Mouse (Mus musculus) forebrain, embryonic 14.5 days (tissue): ENCODE measurements around the gene Arhgef17. TPM values are rescaled to one million over a fixed set of nuclear protein-coding genes. Genes with fewer than 3 reads are reported as not detected.

Experiments
- ATAC-seq: fragments of 200-750 bp; cut with Nextera tagmentation; 2 replicates; pipeline ENCODE4 v1.8.0; 2017; ENCODE audit warnings: mild to moderate bottlenecking, moderate library complexity
- DNase-seq: peaks from one replicate; pipeline ENCODE4 v3.0.0-alpha.2; 2015; ENCODE audit warnings: low spot score
- H3K27ac ChIP-seq: fragments of 300-500 bp; sonication (generic); 2 replicates; pipeline ENCODE4 v1.5.1; 2014; ENCODE audit warnings: low read depth, mild to moderate bottlenecking, control low read depth, low read length, moderate library complexity
- H3K27me3 ChIP-seq: fragments of 300-500 bp; sonication (generic); replicated peaks from 2 replicates; pipeline ENCODE4 v1.6.1; 2014; ENCODE audit warnings: low read length, control low read depth, mixed read lengths; ENCODE audit not compliant: control insufficient read depth, insufficient read depth
- H3K36me3 ChIP-seq: fragments of 300-500 bp; sonication (generic); 2 replicates; pipeline ENCODE4 v1.6.1; 2014; ENCODE audit warnings: low read length, control low read depth; ENCODE audit not compliant: control insufficient read depth, insufficient read depth
- H3K4me1 ChIP-seq: fragments of 300-500 bp; sonication (generic); 2 replicates; pipeline ENCODE4 v1.6.1; 2014; ENCODE audit warnings: antibody characterized with exemption, low read length, control low read depth; ENCODE audit not compliant: control insufficient read depth, insufficient read depth
- H3K4me2 ChIP-seq: fragments of 300-500 bp; sonication (generic); 2 replicates; pipeline ENCODE4 v1.6.1; 2014; ENCODE audit warnings: mild to moderate bottlenecking, control low read depth, low read length
- H3K4me3 ChIP-seq: fragments of 300-500 bp; sonication (generic); 2 replicates; pipeline ENCODE4 v1.5.1; 2014; ENCODE audit warnings: low read depth, low read length, control low read depth
- H3K9ac ChIP-seq: fragments of 300-500 bp; sonication (generic); 2 replicates; pipeline ENCODE4 v1.6.1; 2014; ENCODE audit warnings: mild to moderate bottlenecking, low read length, control low read depth, moderate library complexity
- H3K9me3 ChIP-seq: fragments of 300-500 bp; sonication (generic); replicated peaks from 2 replicates; pipeline ENCODE4 v1.6.1; 2016; ENCODE audit warnings: low read length, control low read depth, mixed read lengths; ENCODE audit not compliant: control insufficient read depth
- WGBS: fragments of 180-500 bp; shearing (Covaris S2); extraction: QIAGEN DNeasy Blood & Tissue Kit; methylation state at CpG from one replicate; pipeline ENCODE4 v1.1.7; 2014; 5-methylcytosine and 5-hydroxymethylcytosine counted together
- polyA plus RNA-seq: library from polyadenylated mRNA; unstranded; fragments of >200 nt; fragmentation: Nextera tagmentation; extraction: Ambion mirVana; gene quantifications from 2 replicates; pipeline ENCODE4 v1.2.1, GENCODE M21; 2014

Arhgef17 gene
- polyA plus RNA-seq, 1 experiment from 2014 or later, result 8.0 TPM

DNA sequence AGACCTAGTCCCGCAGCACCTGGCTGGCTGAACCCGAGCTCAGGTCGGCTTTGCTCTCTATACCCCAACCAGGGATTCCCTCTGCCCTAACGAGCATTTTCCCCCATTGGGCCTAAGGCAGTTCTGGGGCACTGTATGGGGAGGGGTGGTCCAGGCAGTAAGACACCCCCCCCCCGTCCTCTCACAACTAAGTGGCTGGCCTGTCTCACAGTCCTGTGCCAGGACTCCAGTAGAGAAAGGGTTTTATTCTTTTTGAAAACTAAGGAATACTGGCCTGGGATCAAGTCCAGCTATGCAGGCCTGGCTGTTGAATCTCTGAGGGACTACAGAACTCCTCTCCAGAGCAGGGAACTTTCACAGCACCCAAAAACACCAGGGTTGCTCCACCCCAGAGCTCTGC, 16.7 kb downstream of the Arhgef17 start:
- H3K9ac ChIP-seq, result no peak overlapping the region
- peaks cover 4% of the 10 kb centered on the region; the same call in 1 of the 2 replicates for H3K36me3 ChIP-seq
- no peak overlapping the region for H3K27ac ChIP-seq
- ATAC-seq, result no peak
- peaks cover 20% of the 10 kb centered on the region for H3K4me1 ChIP-seq
- no peaks in the 10 kb centered on the region for H3K27me3 ChIP-seq
- H3K4me3 ChIP-seq, result no peak overlapping the region
- no peak for DNase-seq
- 50% methylated on average over 5 of the region's 5 CpGs for WGBS
- no peaks in the 10 kb centered on the region for H3K9me3 ChIP-seq
- no peak overlapping the region for H3K4me2 ChIP-seq

DNA sequence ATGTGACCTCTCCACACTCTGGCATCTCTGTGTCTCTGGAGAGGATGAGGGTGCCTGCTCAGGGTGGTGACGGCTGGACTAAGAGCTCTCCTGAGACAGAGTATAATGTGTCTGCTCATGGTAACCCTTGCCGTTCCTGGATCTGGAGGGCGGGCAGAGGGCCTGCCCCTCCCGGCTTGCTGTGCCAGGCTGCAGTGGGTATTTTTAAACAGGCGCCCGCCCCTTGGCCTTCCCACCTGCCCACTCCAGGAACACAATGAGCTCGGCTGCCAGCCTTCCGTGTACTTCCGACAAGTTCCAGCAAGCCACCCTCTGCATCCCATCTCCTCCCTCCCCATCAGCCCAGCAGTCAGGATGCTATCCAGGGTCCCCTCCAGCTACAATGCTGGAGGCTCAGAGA, 20.1 kb downstream of the Arhgef17 start:
- WGBS, result 31% methylated on average over 9 of the region's 9 CpGs
- peaks cover 11% of the 10 kb centered on the region for H3K4me1 ChIP-seq
- ATAC-seq, result no peak

DNA sequence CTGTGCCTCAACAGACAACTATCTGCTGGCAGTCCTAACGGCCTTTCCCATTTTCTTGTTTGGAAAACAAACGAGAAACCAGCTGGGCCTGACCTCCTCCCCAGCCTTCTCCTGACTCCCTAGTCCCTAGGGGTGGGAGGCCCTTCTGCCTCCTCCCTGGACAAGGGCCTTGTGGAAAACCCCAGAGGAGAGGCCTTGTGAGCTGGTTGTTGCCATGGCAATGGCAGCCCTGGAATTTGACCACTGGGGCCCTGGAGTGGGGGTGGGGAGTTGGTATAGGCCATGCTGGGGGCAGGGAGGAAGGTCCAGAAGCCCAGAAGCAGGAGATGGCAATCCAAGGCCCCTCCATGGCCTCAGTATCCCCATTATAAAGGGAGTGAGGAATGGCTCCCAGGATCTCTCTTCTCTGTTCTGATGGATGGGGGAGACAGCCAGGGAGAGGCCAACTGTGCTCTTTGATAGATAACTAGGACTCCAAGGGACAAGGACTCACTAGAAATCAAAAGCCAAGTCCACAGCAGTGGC, 20.6 kb downstream of the Arhgef17 start:
- H3K4me3 ChIP-seq, result no peak overlapping the region
- H3K9me3 ChIP-seq, result no peaks in the 10 kb centered on the region
- H3K36me3 ChIP-seq, result peaks cover 1% of the 10 kb centered on the region; the same call in 1 of the 2 replicates
- H3K27me3 ChIP-seq, result no peaks in the 10 kb centered on the region
- no peak overlapping the region for H3K4me2 ChIP-seq
- WGBS, result 2% methylated on average over 2 of the region's 2 CpGs
- H3K4me1 ChIP-seq, result peaks cover 11% of the 10 kb centered on the region
- H3K27ac ChIP-seq, result peak overlapping the region; percentile 21; the same call in 1 of the 2 replicates
- ATAC-seq (peak; percentile 18; the same call in 1 of the 2 replicates), DNase-seq (no peak)
- no peak overlapping the region for H3K9ac ChIP-seq

More for the DNA sequence above, 20.1 kb downstream of the Arhgef17 start:
- peak overlapping the region; percentile 21; the same call in 1 of the 2 replicates for H3K27ac ChIP-seq
- no peak for DNase-seq
- no peaks in the 10 kb centered on the region for H3K27me3 ChIP-seq
- H3K4me3 ChIP-seq, result no peak overlapping the region
- no peaks in the 10 kb centered on the region for H3K9me3 ChIP-seq
- H3K4me2 ChIP-seq, result no peak overlapping the region
- peaks cover 4% of the 10 kb centered on the region; the same call in 1 of the 2 replicates for H3K36me3 ChIP-seq
- no peak overlapping the region for H3K9ac ChIP-seq

DNA sequence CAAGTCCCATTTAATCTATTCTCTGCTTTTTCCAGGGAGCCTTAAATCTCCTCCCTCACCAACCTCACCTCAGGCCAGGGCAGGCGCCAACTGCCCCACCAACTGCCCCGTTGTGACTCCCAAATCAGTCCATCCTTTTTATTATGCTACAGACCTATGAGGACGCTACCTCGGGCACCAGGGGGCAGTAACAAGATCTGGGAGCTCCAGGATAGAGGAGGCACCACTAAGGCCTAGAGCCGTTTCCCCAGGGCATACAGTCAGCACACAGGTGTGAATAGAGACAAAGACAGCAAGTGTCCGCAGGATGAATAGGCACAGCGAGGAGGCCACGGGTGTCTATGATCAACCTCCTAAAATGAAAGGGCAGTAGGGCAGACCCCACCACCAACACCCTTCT, 23.3 kb downstream of the Arhgef17 start:
- Histone ChIP-seq H3K4me1 (peaks cover 8% of the 10 kb centered on the region), H3K9me3 (no peaks in the 10 kb centered on the region), H3K4me2 (no peak overlapping the region), H3K36me3 (no peaks in the 10 kb centered on the region), H3K27ac (no peak overlapping the region), H3K27me3 (no peaks in the 10 kb centered on the region), H3K9ac (no peak overlapping the region), H3K4me3 (no peak overlapping the region)
- 43% methylated on average over 8 of the region's 8 CpGs for WGBS
- no peak for ATAC-seq
- no peak for DNase-seq

DNA sequence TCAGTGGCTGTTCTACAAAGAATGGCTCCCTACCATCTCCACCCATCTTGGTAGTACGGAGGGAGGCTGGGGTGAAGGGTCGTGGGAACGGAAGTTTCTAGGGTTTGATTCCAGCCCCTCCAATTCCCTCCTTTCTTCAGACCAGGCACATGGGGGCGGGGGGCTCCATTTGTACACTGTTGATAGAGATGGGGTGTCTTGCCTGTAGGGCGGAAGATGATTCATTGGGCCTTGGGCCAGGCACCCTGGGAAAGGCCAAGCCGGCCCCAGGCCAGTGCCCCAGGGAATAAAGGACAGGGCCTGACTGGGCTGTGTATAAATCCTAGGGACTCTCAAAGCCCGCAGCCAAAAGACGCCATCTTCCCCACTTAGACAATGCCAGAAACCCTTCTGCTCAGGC, 23.8 kb downstream of the Arhgef17 start:
- H3K9ac ChIP-seq, result no peak overlapping the region
- H3K4me2 ChIP-seq, result no peak overlapping the region
- H3K27ac ChIP-seq, result no peak overlapping the region
- WGBS, result 85% methylated on average over 8 of the region's 8 CpGs
- no peaks in the 10 kb centered on the region for H3K27me3 ChIP-seq
- ATAC-seq (no peak), DNase-seq (no peak)
- H3K36me3 ChIP-seq, result no peaks in the 10 kb centered on the region
- H3K4me1 ChIP-seq, result peaks cover 8% of the 10 kb centered on the region
- H3K4me3 ChIP-seq, result no peak overlapping the region
- no peaks in the 10 kb centered on the region for H3K9me3 ChIP-seq

DNA sequence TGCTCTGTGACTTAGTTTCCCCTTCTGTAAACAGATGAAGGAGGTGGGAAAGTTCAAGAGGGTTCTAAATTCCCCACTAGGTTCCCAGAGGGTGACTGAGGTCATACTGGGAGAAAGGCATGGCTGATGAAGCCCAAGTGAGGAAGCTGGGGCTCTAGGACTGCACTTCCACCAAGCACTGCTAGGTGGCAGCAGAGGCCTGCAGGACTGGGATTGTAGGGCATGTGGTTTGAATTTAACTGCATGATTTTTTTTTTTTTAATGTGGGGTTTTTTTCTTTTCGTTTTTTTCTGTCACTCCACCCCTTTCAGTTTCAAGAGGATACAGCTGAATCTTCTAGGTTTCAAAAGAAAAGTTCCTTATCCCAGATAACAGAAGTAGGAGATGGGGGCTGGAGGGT, 24.7 kb downstream of the Arhgef17 start:
- 0% methylated on average over 1 of the region's 1 CpGs for WGBS
- Histone ChIP-seq H3K4me3 (no peak overlapping the region), H3K36me3 (no peaks in the 10 kb centered on the region), H3K9ac (no peak overlapping the region), H3K4me2 (no peak overlapping the region), H3K9me3 (no peaks in the 10 kb centered on the region), H3K4me1 (peaks cover 8% of the 10 kb centered on the region), H3K27me3 (no peaks in the 10 kb centered on the region), H3K27ac (0 out of 2 replicates have a peak overlapping the region, but pooled peaks have one; percentile 48)
- ATAC-seq (peak; percentile 56), DNase-seq (peak; percentile 78)

DNA sequence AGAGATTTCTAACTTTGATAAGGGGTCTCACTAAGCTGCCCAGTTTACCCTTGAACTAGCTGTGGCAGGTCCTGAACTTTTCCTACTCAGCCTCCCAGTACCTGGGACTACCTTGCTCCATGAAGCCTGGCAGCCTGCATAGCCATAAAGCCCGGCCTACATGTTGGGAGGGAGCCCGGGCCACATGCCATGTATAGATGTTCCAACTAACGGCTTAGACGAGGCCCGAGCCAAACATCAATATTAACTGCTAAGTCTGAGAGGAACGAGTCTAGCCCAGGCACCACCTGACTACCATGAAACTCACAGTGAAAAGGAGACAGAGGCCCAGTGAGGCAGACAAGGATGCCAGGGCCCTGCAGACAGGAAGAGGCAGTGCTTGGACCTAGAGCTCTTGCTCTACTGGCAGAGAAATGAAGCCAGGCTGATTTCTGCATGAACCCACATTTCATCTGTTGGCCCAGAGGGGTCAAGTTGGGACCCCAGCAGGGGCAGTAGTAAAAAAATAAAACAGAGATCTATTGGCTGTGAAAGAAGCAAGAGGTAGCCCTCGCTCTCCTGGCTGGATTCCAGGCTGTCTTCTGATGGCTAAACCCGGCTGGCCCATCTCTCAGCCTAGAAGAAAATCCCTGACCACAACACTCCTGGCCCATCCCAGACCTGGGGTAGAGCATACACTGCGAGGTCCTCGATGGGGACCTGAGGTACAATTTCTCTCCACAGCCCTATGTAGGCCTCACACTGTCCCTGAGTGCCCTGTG, 25.7 kb downstream of the Arhgef17 start:
- no peak overlapping the region for H3K9ac ChIP-seq
- peaks cover 3% of the 10 kb centered on the region for H3K4me1 ChIP-seq
- H3K27ac ChIP-seq, result no peak overlapping the region
- no peak overlapping the region for H3K4me2 ChIP-seq
- no peak for ATAC-seq
- WGBS, result 87% methylated on average over 10 of the region's 10 CpGs
- no peaks in the 10 kb centered on the region for H3K27me3 ChIP-seq
- no peaks in the 10 kb centered on the region for H3K9me3 ChIP-seq
- DNase-seq, result no peak
- no peak overlapping the region for H3K4me3 ChIP-seq
- H3K36me3 ChIP-seq, result no peaks in the 10 kb centered on the region

DNA sequence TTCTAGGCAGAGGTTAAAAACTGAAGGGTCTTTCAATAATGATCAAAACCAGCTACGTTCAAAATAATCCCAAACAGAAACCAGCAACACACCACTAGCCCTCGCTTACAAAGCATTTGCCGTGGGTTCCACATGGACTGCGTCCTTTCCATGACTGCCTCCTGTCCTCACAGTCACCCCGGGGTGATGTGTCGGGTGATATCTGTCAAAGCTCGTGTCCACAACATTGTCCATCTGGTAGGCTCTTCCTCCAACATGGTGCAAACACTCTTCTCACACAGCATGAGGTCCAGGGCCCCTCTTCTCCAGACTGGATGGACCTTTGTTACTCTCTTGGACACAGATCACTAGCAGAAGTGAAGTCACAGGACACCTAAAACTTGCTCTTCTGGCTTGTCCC, 26.9 kb downstream of the Arhgef17 start:
- Histone ChIP-seq H3K4me3 (no peak overlapping the region), H3K4me2 (no peak overlapping the region), H3K36me3 (no peaks in the 10 kb centered on the region), H3K9me3 (no peaks in the 10 kb centered on the region), H3K27me3 (no peaks in the 10 kb centered on the region), H3K9ac (no peak overlapping the region), H3K27ac (no peak overlapping the region), H3K4me1 (no peaks in the 10 kb centered on the region)
- WGBS, result 94% methylated on average over 7 of the region's 7 CpGs
- DNase-seq (no peak), ATAC-seq (no peak)

DNA sequence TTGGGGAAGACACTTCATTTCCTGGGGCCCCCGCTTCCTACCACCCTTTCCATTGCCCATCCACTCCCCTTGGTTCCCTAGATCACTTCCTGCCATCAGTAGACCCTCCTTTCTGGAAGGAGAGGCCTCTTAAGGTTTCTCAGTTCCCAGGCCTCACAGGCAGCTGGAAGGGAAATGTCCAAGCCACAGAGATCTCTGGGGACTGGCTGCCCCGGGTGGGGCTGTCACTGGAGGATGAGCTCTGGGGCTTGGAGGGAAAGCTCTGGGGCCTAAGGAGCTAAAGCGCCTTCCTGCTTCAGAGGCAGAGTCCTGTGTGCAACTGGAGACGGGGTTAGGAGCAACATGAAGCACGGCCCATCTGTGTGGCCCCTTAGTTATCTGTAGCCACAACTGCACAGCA, 27.3 kb downstream of the Arhgef17 start:
- Histone ChIP-seq H3K9me3 (no peaks in the 10 kb centered on the region), H3K9ac (no peak overlapping the region), H3K27me3 (no peaks in the 10 kb centered on the region), H3K4me2 (no peak overlapping the region), H3K4me1 (no peaks in the 10 kb centered on the region), H3K36me3 (no peaks in the 10 kb centered on the region), H3K27ac (no peak overlapping the region), H3K4me3 (no peak overlapping the region)
- ATAC-seq (no peak), DNase-seq (no peak)
- 94% methylated on average over 5 of the region's 5 CpGs for WGBS
